Mouse (Mus musculus) stomach, embryonic 15.5 days (tissue): ENCODE measurements around the gene Rilpl1. TPM values are rescaled to one million over a fixed set of nuclear protein-coding genes. Genes with fewer than 3 reads are reported as not detected.
"Not testable (repeated sequence)": the region's sequence is repeated elsewhere in the genome, so short reads cannot be mapped to it uniquely, and the experiment has no call there.

ENCODE experiments used
- ATAC-seq: fragments of 200-750 bp; cut with Nextera tagmentation; 2 replicates; pipeline ENCODE4 v1.8.0; 2017; ENCODE audit warnings: low read depth, moderate number of reproducible peaks, moderate TSS enrichment; ENCODE audit not compliant: insufficient read depth, low FRiP score
- H3K27ac ChIP-seq: fragments of 300-500 bp; sonication (generic); 2 replicates; pipeline ENCODE4 v1.5.1; 2015; ENCODE audit warnings: mild to moderate bottlenecking, inconsistent platforms
- H3K27me3 ChIP-seq: fragments of 300-500 bp; sonication (generic); replicated peaks from 2 replicates; pipeline ENCODE4 v1.6.1; 2015; ENCODE audit warnings: inconsistent platforms
- H3K36me3 ChIP-seq: fragments of 300-500 bp; sonication (generic); 2 replicates; pipeline ENCODE4 v1.6.1; 2015; ENCODE audit warnings: inconsistent platforms
- H3K4me1 ChIP-seq: fragments of 300-500 bp; sonication (generic); 2 replicates; pipeline ENCODE4 v1.6.1; 2015; ENCODE audit warnings: inconsistent platforms
- H3K4me2 ChIP-seq: fragments of 300-500 bp; sonication (generic); 2 replicates; pipeline ENCODE4 v1.6.1; 2015; ENCODE audit warnings: mild to moderate bottlenecking, inconsistent platforms
- H3K4me3 ChIP-seq: fragments of 300-500 bp; sonication (generic); replicated peaks from 2 replicates; pipeline ENCODE4 v1.5.1; 2015; ENCODE audit warnings: inconsistent platforms
- H3K9ac ChIP-seq: fragments of 300-500 bp; sonication (generic); 2 replicates; pipeline ENCODE4 v1.6.1; 2015; ENCODE audit warnings: inconsistent platforms
- H3K9me3 ChIP-seq: fragments of 300-500 bp; sonication (generic); 2 replicates; pipeline ENCODE4 v1.6.1; 2016; ENCODE audit warnings: inconsistent platforms
- WGBS: fragments of 180-500 bp; shearing (Covaris S2); methylation state at CpG from one replicate; pipeline ENCODE4 v1.1.7; 2015; 5-methylcytosine and 5-hydroxymethylcytosine counted together
- polyA plus RNA-seq: library from polyadenylated mRNA; unstranded; fragments of >200 nt; fragmentation: Nextera tagmentation; extraction: Ambion mirVana; gene quantifications from 2 replicates; pipeline ENCODE4 v1.2.1, GENCODE M21; 2015

Rilpl1 gene
- 15.1 and 15.2 TPM in 2 replicates for polyA plus RNA-seq

DNA sequence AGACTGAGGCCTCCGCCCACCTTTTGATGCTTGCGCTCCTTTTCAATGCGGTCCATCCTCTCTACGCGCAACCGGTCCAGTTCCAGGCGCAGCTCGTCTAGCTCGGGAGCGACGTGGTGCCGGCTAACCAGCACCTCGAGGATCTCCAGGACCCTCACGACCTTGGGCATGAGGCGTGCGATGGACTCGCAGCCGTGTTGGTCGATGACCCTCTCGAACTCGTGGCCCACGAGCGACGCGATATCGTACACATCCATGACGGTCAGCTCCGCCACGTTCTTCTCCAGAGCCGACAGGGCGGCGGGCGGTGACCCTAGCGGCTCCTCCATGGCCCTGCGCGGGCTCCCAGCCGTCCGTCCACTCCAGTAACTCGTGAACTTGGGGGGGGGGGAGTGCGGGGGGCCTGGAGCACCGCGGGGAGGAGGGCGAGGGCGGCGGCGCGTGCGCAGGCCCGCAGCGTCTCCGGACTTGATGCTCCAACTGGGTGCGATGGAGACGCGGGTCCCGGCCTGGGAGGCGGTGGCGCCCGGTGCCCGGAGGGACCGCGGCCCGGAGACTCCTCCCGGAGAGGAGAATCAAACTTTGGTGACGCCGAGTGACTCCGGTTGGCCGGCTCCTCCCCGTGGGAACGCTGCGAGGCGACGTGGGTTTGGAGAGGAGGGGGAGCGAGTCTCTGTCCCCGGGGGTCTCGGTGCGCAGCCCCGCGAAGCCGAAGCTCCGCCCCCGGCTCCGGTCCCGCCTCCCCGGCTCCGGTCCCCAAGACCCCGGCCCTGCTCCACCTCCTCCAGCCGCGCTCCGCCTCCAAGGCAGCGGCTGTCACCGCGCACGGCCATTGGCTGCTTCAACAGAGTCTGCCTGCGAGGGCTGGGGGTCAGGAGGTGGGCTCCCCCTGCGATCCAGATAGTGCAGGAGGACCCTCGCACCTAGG lies at the start of gene Rilpl1:
Rilpl1 (minus strand) TSS at position 737 of the 928 bp plus-strand sequence.
- peaks cover 35% of the 10 kb centered on the region for H3K4me1 ChIP-seq
- no peaks in the 10 kb centered on the region for H3K9me3 ChIP-seq
- ATAC-seq = peak; percentile 77

DNA sequence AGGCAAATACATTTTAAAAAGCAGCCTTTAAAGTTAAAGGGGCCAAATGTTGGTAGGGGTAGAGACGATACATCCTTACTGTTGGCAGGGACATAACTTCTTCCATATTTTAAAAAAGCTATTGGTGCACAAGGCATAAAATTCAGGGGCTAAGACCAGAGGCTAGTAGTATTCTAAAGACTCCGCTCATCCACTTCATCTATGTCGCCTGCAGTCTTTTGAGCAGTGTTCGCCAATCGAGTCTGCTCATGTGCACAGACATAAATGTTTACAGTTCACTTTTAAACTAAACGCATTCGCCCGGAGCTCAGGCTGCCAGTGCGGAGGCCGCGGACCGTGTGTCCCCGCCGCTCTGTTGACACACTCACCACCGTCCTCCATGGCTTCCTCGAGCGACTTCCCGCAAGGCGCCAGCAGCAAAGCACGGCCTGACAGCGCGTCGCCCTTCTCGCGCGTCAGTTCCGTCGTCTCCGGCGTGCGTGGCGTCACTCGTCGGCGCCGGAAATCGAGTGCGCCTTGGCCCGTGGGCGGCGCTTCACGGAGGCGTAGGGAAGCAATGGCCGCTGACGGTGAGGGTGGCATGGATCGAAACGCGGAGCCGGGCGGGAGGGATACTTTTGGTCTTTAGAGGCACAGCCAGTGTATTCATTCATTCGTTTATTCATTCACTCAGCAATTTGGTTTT lies 47.6 kb upstream of the Rilpl1 start, which contains the start of the genes Eif2b1 and Gtf2h3:
Eif2b1 (minus strand) TSS at position 499 of the 685 bp plus-strand sequence.
Gtf2h3 (plus strand) TSS at position 508 of the 685 bp plus-strand sequence.
- Histone ChIP-seq H3K27ac (0 out of 2 replicates have a peak within 1 kb of the TSS, but pooled peaks have one; percentile 21), H3K4me3 (peak within 1 kb of the TSS; percentile 87), H3K36me3 (peaks cover 29% of the 10 kb centered on the region; the same call in 1 of the 2 replicates), H3K9ac (peak within 1 kb of the TSS; percentile 76), H3K4me1 (peaks cover 14% of the 10 kb centered on the region), H3K4me2 (peak within 1 kb of the TSS; percentile 69), H3K9me3 (no peaks in the 10 kb centered on the region), H3K27me3 (no peaks in the 10 kb centered on the region)
- WGBS = 1% methylated on average over 51 of the region's 51 CpGs
- peak; percentile 92 for ATAC-seq

More for the DNA sequence above, at the start of gene Rilpl1:
- H3K27ac ChIP-seq = peak within 1 kb of the TSS; percentile 73
- H3K4me2 ChIP-seq = peak within 1 kb of the TSS; percentile 81
- H3K4me3 ChIP-seq = peak within 1 kb of the TSS; percentile 80
- no peaks in the 10 kb centered on the region for H3K27me3 ChIP-seq
- WGBS = under 1% methylated on average over 92 of the region's 96 CpGs
- H3K9ac ChIP-seq = peak within 1 kb of the TSS; percentile 54
- no peaks in the 10 kb centered on the region for H3K36me3 ChIP-seq

DNA sequence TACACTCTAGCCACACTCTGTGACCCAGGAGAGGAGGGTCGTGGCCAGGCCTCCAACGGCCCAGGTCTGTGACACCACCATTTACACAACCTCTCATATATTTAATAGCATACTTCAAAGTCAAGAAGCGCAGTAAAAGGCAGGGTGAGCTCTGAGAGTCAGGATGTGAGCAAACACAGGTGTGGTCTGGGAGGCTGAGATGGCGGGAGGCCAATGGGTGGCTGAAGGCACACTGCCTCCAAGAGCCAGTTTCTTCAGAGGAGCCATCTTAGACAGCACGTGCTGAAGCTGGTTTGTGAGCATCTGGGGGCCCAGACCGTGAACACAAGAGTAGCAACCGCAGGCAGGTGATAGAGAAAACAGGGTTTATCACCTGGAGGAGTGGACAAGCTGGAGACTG lies 44.3 kb upstream of the Rilpl1 start:
- Histone ChIP-seq H3K27ac (no peak overlapping the region), H3K9ac (no peak overlapping the region), H3K4me3 (no peak overlapping the region), H3K9me3 (no peaks in the 10 kb centered on the region), H3K27me3 (no peaks in the 10 kb centered on the region), H3K4me2 (no peak overlapping the region), H3K4me1 (peaks cover 14% of the 10 kb centered on the region), H3K36me3 (peaks cover 54% of the 10 kb centered on the region)
- WGBS = 82% methylated on average over 7 of the region's 7 CpGs
- ATAC-seq = no peak

DNA sequence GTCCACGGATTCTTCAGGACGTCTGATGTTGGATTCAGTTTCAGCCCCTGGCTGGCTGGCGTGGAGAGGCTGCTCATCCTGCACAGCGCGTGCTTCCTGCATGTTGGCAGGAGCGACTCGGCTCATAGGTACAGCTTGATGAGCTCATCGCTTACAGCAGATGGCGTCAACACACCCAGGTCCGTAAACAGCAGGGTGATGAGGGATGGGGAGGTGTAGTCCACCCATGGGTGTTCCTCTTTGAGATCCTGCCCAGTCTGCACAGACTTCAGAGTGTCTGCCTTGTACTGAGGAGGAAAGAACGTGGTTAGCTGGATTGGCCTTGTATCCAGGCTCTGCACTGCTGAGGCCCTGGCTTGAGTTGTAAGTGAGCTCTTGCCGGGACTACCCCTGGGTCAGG lies 39.9 kb upstream of the Rilpl1 start:
- no peaks in the 10 kb centered on the region for H3K4me1 ChIP-seq
- H3K9me3 ChIP-seq = no peaks in the 10 kb centered on the region
- peaks cover 78% of the 10 kb centered on the region for H3K36me3 ChIP-seq
- H3K4me3 ChIP-seq = no peak overlapping the region
- 88% methylated on average over 12 of the region's 12 CpGs for WGBS
- no peaks in the 10 kb centered on the region for H3K27me3 ChIP-seq
- no peak overlapping the region for H3K4me2 ChIP-seq
- no peak overlapping the region for H3K27ac ChIP-seq
- 0 out of 2 replicates have a peak, but pooled peaks have one; percentile 35 for ATAC-seq
- no peak overlapping the region for H3K9ac ChIP-seq

DNA sequence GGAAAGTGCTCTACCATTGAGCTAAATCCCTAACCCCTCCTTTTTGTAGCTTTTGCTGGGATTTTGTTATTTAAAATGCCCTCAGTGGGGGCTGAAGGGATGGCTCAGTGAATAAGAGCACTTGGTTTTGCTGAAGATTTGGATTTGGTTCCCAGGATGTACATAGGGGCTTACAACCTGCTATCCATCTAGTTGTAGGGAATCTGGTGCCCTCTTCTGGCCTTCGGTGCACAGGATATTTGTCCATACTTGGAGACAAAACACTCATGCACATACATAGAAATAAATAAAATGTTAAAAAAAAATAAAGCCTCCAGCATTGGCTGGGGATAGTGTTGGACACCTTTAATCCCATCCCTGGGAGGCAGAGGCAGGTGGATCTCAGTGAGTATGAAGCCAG lies 24.0 kb upstream of the Rilpl1 start:
- no peak overlapping the region for H3K9ac ChIP-seq
- no peak overlapping the region for H3K27ac ChIP-seq
- peaks cover 12% of the 10 kb centered on the region for H3K4me1 ChIP-seq
- H3K9me3 ChIP-seq = no peaks in the 10 kb centered on the region
- H3K36me3 ChIP-seq = peaks cover 20% of the 10 kb centered on the region
- ATAC-seq = no peak
- no peak overlapping the region for H3K4me3 ChIP-seq
- H3K27me3 ChIP-seq = no peaks in the 10 kb centered on the region
- H3K4me2 ChIP-seq = no peak overlapping the region
- 72% methylated on average over 1 of the region's 1 CpGs for WGBS

DNA sequence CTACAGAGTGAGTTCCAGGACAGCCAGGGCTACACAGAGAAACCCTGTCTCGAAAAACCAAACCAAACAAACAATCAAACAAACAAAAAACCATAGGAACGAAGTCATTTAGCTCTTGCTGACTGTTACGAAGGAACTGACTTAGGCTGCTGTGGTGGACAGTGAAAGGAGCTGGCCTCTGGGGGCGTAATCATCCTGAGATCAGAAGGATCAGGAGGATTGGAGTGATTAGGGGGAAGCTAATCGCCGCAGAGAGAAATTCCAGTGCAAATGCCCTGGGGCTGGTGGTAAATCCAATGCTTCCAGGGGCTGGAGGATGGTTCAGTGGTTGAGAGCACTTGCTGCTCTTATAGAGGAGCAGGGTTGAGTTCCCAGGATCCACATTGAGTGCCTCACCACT lies 22.4 kb upstream of the Rilpl1 start:
- no peak for ATAC-seq
- WGBS = 70% methylated on average over 6 of the region's 6 CpGs
- Histone ChIP-seq H3K36me3 (peaks cover 23% of the 10 kb centered on the region), H3K9me3 (no peaks in the 10 kb centered on the region), H3K4me3 (peak overlapping the region; percentile 93), H3K27me3 (no peaks in the 10 kb centered on the region), H3K4me2 (peak overlapping the region; percentile 79), H3K9ac (no peak overlapping the region), H3K27ac (no peak overlapping the region), H3K4me1 (peaks cover 12% of the 10 kb centered on the region)

DNA sequence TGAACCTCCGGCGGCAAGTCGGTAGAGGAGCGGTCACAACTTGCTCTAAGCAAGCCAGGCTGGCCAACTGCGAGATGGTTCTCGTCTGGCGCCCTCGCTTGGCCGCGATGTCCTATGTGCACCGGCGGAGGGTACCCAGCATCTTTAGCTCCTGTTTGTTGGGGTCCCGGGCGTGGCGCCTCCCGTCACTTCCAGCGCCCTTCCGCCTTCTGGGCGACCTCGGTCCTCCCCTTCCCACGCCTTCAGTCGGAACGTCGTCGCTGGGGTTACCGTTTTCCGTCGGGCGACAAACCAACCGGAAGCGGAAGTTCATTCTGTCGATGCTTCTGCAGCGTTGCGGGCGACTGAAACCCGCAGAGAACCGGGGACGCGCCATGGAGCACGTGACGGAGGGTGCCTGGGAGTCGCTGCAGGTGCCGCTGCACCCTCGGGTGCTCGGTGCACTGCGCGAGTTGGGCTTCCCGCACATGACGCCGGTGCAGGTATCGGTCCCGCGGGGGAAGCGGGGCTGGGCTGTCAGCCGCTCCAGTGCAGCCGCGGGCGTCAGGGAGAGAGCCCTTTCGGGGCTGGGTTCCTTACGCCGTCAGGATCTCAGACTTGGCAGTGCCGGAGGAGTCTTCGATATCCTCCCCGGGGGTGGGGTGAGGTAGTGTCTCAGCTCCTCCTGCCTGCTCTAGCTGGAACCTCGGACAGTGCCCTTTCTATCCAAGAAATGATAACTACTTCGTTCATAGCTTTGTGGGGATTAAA lies 21.5 kb upstream of the Rilpl1 start, which contains the start of gene Ddx55:
Ddx55 (plus strand) TSS at position 307 of the 750 bp plus-strand sequence.
- no peaks in the 10 kb centered on the region for H3K27me3 ChIP-seq
- H3K36me3 ChIP-seq = peaks cover 25% of the 10 kb centered on the region
- peak; percentile 84 for ATAC-seq
- peak within 1 kb of the TSS; percentile 79 for H3K4me2 ChIP-seq
- H3K27ac ChIP-seq = peak within 1 kb of the TSS; percentile 86
- H3K9ac ChIP-seq = peak within 1 kb of the TSS; percentile 61
- H3K4me1 ChIP-seq = peaks cover 12% of the 10 kb centered on the region
- peak within 1 kb of the TSS; percentile 93 for H3K4me3 ChIP-seq
- WGBS = under 1% methylated on average over 66 of the region's 66 CpGs
- H3K9me3 ChIP-seq = no peaks in the 10 kb centered on the region

DNA sequence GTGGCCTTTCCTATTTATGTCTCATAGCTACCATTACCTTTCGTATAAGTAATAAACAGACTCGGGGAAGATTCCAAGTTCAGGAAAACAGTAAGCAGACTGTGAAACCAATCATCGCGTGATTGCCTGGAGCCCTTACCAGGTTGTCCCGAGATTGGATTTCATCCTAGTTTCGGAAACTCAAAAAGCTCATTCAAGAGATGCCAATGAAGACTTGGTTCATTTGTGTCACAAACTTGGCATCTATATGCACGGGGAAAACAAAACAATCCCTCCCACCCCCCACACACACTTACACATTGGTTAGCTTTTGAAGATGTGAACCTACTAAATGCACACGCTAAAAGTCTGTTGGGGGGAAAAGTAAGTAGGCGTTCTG lies 20.9 kb upstream of the Rilpl1 start:
- H3K4me1 ChIP-seq = peaks cover 12% of the 10 kb centered on the region
- H3K9me3 ChIP-seq = no peaks in the 10 kb centered on the region
- peaks cover 21% of the 10 kb centered on the region for H3K36me3 ChIP-seq
- peak overlapping the region; percentile 86 for H3K27ac ChIP-seq
- peak overlapping the region; percentile 93 for H3K4me3 ChIP-seq
- peak overlapping the region; percentile 61; the same call in 1 of the 2 replicates for H3K9ac ChIP-seq
- WGBS = 8% methylated on average over 9 of the region's 9 CpGs
- H3K4me2 ChIP-seq = peak overlapping the region; percentile 79
- H3K27me3 ChIP-seq = no peaks in the 10 kb centered on the region
- ATAC-seq = no peak

DNA sequence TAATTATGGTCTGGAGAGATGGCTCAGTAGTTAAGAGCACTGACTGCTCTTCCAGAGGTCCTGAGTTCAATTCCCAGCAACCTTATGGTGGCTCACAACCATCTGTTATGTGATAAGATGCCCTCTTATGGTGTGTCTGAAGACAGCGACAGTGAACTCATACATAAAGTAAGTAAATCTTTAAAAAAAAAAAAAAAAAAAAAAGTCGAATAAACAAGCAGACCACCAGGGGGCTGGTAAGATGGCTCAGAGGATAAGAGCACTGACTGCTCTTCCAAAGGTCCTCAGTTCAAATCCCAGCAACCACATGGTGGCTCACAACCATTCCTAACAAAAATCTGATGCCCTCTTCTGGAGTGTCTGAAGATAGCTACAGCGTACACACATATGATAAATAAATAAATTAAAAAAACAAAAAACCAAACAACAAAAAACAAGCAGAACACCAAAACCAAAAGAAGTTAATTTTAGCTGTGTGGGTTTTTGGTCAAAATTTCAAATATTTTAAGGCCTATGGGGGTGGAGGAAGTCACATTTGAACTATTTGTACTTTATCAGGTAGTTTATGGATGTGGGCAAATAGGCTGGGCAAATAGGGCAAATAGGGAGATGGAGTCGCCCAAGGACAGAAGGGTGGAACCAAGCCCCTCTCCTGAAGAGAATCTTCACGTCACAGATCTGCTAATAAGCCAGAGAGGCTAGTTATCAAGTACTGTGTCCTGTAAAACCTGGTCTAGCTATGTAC lies 20.3 kb upstream of the Rilpl1 start:
- 34% methylated on average over 5 of the region's 5 CpGs for WGBS
- H3K9ac ChIP-seq, H3K9me3 ChIP-seq, H3K27me3 ChIP-seq, ATAC-seq: not testable (repeated sequence)
- Histone ChIP-seq H3K27ac (peak overlapping the region; percentile 86), H3K4me3 (peak overlapping the region; percentile 93), H3K36me3 (peaks cover 21% of the 10 kb centered on the region), H3K4me1 (peaks cover 12% of the 10 kb centered on the region), H3K4me2 (peak overlapping the region; percentile 79)

DNA sequence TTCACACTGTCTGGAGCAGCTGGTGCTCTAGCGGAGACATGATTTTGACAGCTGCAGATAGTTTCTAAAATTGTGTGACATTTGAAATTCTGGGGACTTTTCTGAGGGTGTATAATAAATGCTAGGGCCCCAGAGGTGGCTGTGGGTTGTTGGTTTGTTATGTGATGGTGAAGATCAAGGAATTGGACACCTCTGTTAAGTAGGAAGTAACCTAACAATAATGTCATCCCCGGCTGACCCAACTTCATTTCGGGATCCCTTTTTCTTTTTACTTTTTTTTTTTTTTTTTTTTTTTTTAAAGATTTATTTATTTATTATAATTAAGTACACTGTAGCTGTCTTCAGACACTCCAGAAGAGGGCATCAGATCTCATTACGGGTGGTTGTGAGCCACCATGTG lies 19.5 kb upstream of the Rilpl1 start:
- not testable (repeated sequence) for H3K9ac ChIP-seq, H3K9me3 ChIP-seq, ATAC-seq, H3K4me2 ChIP-seq, H3K27ac ChIP-seq, H3K4me3 ChIP-seq, H3K27me3 ChIP-seq
- H3K36me3 ChIP-seq = peaks cover 25% of the 10 kb centered on the region
- 73% methylated on average over 4 of the region's 4 CpGs for WGBS
- H3K4me1 ChIP-seq = peaks cover 12% of the 10 kb centered on the region

DNA sequence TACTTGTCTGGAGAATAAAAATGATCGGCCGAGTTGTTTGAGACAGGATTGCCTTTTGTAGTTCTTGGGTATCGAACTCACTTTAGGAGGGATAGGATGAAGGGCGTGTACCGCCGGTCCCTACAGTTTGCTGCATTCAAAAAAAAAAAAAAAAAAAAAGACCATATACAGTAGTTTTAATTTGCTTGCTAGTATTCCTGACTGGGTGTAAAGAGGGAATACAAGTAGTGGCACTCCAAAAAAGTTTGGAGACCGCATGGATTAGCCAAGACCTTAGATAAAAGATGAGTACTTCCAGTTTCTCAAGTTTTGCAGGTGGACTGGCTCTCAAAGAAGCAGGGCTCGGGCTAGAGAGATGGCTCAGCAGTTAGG lies 10.4 kb upstream of the Rilpl1 start:
- Histone ChIP-seq H3K27me3 (no peaks in the 10 kb centered on the region), H3K36me3 (peaks cover 27% of the 10 kb centered on the region), H3K9ac (peak overlapping the region; percentile 91), H3K4me3 (peak overlapping the region; percentile 94), H3K4me2 (peak overlapping the region; percentile 70), H3K4me1 (peaks cover 21% of the 10 kb centered on the region), H3K27ac (peak overlapping the region; percentile 91), H3K9me3 (no peaks in the 10 kb centered on the region)
- WGBS = 5% methylated on average over 8 of the region's 8 CpGs
- ATAC-seq = no peak
